Mouse (Mus musculus): ENCODE results near the gene Abca8b.
"Not testable (repeated sequence)": the region's sequence is repeated elsewhere in the genome, so short reads cannot be mapped to it uniquely, and the experiment has no call there.

Abca8b gene

GRCm38 (mm10) chr11:109916654-109917053 lies 79.0 kb downstream of the Abca8b start:
- in situ Hi-C loops (cut with MboI, MseI), result no loop called here

GRCm38 (mm10) chr11:109913156-109913555 lies 82.5 kb downstream of the Abca8b start:
- in situ Hi-C loops (cut with MboI, MseI), result not testable (repeated sequence)

GRCm38 (mm10) chr11:109912118-109912517 lies 83.5 kb downstream of the Abca8b start:
- in situ Hi-C loops (cut with MboI, MseI), result not testable (repeated sequence)

- in situ Hi-C loops (cut with MboI, MseI), result no loop called here
Measured at GRCm38 (mm10) chr11:109909801-109910200, 85.8 kb downstream of the Abca8b start.

- in situ Hi-C loops (cut with MboI, MseI), result no loop called here
Measured at GRCm38 (mm10) chr11:109908207-109909031, 87.2 kb downstream of the Abca8b start.

- in situ Hi-C loops (cut with MboI, MseI), result no loop called here
Measured at GRCm38 (mm10) chr11:109907508-109907907, 88.1 kb downstream of the Abca8b start.

- in situ Hi-C loops (cut with MboI, MseI), result no loop called here
Measured at GRCm38 (mm10) chr11:109902616-109903598, 92.7 kb downstream of the Abca8b start.

GRCm38 (mm10) chr11:109900491-109901241 lies 95.0 kb downstream of the Abca8b start:
- in situ Hi-C loops (cut with MboI, MseI), result no loop called here

GRCm38 (mm10) chr11:109898791-109899467 lies 96.7 kb downstream of the Abca8b start:
- in situ Hi-C loops (cut with MboI, MseI), result no loop called here

GRCm38 (mm10) chr11:109895952-109896530 lies 99.6 kb downstream of the Abca8b start:
- in situ Hi-C loops (cut with MboI, MseI), result no loop called here

- in situ Hi-C loops (cut with MboI, MseI), result no loop called here
Measured at GRCm38 (mm10) chr11:109895496-109895895, 100.1 kb downstream of the Abca8b start.

GRCm38 (mm10) chr11:109893894-109894804 lies 101.5 kb downstream of the Abca8b start:
- in situ Hi-C loops (cut with MboI, MseI), result no loop called here

- in situ Hi-C loops (cut with MboI, MseI), result no loop called here
Measured at GRCm38 (mm10) chr11:109891989-109892386, 103.7 kb downstream of the Abca8b start.

GRCm38 (mm10) chr11:109891371-109891988 lies 104.2 kb downstream of the Abca8b start:
- in situ Hi-C loops (cut with MboI, MseI), result no loop called here

- in situ Hi-C loops (cut with MboI, MseI), result no loop called here
Measured at GRCm38 (mm10) chr11:109889595-109889994, 106.0 kb downstream of the Abca8b start.

GRCm38 (mm10) chr11:109886757-109887156 lies 108.9 kb downstream of the Abca8b start:
- in situ Hi-C loops (cut with MboI, MseI), result no loop called here

GRCm38 (mm10) chr11:109885521-109885920 lies 110.1 kb downstream of the Abca8b start:
- in situ Hi-C loops (cut with MboI, MseI), result no loop called here

- in situ Hi-C loops (cut with MboI, MseI), result no loop called here
Measured at GRCm38 (mm10) chr11:109884801-109885200, 110.8 kb downstream of the Abca8b start.

GRCm38 (mm10) chr11:109884126-109884525 lies 111.5 kb downstream of the Abca8b start:
- in situ Hi-C loops (cut with MboI, MseI), result no loop called here
